Mouse (Mus musculus): ENCODE results near the gene Rrm1.
"Not testable (repeated sequence)": the region's sequence is repeated elsewhere in the genome, so short reads cannot be mapped to it uniquely, and the experiment has no call there.

The Rrm1 gene

DNA sequence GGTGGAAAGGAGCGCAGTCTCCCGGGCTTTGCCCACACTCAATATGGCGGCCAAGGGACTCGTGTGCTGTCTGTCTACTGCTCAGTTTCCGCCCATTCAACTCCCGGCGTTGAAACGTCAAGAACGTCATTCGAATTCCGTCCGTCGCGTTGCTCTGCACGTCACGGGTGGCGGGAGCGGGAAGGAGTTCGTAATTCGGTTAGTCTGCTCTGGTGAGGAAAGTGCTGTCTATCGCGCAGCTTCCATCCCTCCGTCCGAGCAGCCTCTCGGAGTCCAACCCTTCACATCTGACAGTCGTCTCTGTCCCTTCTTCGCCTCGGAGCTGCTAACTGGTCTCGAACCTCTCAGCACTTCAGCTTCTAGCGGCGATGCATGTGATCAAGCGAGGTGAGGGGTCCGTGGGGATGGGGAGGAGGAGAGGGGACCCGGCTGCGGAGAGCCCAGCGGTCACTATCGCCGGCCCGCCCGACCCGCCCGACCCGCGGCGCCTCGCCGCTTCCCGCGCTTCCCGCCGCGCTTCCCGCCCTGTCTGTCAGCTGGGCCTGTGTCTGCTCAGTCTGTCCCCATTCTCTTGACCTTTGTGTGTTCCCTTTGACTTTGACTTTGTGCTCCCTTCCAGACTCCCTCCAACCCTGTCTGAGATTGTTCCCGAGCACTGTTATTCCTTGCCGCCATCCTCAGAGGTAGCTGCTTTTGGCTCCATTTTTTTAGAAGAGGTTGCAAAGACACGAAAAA, at the start of gene Rrm1:
Gene Rrm1 (plus strand): TSS at position 39 of the 735 bp plus-strand sequence.
- peak; percentile 95 for DNase-seq (ENCODE audit: inconsistent ontology term)

DNA sequence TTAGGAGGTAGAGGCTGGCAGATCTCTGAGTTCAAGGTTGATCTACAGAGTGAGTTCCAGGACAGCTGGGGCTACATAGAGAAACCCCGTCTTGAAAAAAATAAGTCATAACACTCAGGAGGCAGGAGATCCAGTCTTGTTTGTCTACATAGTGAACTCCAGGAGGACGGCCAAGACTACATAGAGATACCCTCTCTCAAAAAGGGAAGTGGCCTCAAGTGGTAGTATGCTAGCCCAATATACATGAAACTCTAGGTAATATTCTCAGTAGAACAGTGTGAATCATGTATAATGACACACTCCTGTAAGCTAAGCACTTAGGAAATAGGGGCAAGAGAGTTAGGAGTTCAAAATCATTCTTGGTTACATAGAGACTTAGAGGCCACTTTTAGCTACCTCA, 47.6 kb upstream of the Rrm1 start:
- DNase-seq (ENCODE audit: inconsistent ontology term): no peak

DNA sequence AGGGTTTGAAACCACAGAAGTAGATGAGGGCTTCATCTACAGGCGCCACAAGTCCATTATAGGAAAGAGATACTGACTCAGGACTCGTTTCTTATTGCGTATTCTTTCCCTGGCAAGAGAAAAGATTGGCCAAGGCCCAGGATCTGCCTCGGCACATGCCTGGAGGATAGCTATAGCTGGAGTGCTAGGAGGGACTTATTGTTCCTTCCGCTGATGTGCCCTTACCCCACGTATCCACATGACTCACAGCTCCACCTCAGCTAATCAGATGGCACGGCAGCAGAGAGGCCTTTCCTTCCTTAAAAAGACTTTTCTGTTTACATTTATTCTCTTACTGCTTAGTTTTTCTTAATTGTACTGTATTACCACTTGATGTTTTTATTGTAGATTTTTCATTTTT, 45.6 kb upstream of the Rrm1 start:
- DNase-seq (ENCODE audit: inconsistent ontology term): peak; percentile 42

DNA sequence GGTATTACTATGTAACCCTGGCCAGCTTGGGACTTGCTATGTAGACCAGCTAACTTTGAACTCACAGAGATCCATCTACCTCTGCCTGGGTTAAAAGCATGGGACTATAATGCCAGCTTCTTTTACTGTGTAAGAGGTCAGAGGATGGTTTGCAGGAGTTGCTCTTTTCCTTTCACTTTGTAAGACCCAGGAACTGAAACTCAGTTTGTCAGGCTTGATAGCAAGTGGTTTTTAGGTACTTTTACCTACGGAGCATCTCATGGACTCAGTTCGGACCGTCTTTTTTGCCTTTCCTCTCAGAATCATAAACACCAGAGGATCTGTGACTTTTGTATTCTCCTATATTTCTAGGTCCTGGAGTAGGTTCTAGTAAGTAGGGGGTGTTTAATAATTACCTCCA, 45.2 kb upstream of the Rrm1 start:
- no peak for DNase-seq (ENCODE audit: inconsistent ontology term)

DNA sequence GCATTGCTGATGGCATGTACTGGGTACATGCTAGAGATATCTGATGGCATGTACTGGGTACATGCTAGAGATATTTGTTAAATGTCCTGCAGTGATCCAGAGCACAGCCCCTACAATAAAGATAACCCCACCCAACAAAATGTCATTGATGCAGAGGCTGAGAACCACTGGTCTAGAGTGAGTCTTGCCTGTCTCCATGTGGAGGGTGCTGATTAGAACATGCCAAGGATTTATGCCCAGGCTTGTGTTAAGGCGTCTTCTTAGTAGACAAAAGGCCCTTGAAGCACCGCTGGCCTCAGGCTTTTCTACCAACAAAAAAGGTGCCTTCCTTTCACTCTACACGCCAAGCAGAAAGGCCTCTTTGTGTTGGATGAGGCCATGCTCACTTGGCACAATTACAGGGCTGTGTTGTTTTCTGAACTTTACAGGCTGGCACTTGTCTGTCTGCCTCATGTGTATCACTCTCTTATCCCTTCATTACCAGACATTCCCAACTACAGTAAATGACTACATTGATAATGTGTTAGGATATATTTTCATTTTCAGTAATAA, 42.2 kb upstream of the Rrm1 start:
- peak; percentile 48 for DNase-seq (ENCODE audit: inconsistent ontology term)

DNA sequence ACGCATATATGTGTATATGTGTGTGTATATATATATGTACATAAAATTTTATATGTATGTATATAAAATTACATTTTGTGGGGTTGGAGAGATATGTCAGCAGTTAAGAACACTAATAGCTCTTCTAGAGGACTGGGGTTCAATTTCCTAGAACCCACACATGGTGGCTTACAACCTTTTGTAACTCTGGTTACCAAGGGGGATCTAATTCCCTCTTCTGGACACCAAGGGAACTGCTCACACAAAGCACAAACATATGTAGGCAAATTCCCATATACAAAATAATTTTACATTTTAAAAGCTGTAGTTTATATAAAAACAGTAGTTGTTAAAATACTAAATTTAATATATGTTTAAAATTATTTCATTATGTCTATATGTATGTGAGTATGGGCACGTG, 37.4 kb upstream of the Rrm1 start:
- no peak for DNase-seq (ENCODE audit: inconsistent ontology term)

DNA sequence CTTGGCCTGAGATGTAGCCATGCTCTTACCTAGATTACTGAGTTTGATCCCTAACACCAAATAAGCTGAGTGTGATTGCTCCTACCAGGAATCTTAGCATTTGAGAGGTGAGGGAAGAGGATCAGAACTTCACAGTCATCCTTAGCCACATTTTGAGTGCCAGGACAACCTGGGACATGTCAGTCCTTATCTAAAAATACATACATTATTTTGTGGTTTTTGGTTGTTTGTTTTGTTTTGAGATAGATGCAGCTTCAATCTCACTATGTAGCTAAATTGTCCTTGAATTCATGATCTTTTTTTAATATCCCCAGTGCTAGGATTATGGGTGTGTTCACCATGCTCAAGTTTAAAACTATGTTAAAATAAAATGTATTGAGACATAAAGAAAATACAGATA, 34.1 kb upstream of the Rrm1 start:
- no peak for DNase-seq (ENCODE audit: inconsistent ontology term)

DNA sequence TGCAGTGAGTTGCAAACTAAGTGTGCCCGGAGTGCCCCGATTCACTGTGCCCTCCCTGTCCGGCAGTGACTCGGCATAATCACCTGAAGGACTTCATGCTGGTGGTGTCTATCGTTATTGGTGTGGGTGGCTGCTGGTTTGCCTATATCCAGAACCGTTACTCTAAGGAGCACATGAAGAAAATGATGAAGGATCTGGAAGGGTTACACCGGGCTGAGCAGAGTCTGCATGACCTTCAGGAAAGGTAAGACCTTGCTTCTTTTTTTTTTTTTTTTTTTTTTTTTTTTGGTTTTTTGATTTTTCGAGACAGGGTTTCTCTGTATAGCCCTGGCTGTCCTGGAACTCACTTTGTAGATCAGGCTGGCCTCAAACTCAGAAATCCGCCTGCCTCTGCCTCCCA, 26.2 kb upstream of the Rrm1 start:
- DNase-seq (ENCODE audit: inconsistent ontology term): not testable (repeated sequence)

DNA sequence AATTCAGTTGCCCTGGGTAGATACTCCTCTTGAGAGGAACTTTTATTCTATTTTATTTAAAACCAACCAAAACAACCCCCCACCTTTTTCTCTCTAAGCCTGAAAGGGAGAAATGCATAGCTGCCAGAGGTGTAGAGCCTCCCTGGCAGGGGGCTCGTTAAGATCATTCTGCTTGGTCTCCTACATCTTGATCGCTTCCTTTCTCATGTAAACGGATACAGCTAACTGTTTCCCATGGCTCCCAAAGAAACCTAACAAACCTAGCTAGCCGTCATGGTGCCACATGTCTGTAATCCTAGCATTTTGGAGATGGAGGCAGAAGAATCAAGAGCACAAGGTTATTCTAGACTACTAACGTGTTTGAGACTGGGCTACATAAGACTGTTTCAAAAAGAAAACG, 25.7 kb upstream of the Rrm1 start:
- DNase-seq (ENCODE audit: inconsistent ontology term): no peak

DNA sequence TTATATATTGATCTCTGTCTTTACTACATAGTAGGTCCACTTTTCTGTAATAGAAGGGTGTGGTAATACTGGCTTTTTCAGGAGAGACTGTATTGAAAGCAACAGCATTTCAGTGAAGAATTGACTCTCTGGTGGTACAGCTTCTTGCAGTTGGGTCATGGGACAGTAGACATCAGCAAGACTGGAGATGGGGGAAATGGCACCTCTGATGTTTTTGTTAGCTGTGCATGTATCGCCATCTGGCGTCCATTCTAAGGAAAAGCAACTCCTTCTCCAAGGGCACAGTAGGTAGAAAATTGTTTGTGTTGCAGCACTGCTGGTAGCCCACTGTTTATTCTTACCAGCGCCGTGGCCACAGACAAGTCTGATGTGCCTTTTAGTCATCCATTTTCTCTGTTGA, 24.1 kb upstream of the Rrm1 start:
- peak; percentile 62 for DNase-seq (ENCODE audit: inconsistent ontology term)

DNA sequence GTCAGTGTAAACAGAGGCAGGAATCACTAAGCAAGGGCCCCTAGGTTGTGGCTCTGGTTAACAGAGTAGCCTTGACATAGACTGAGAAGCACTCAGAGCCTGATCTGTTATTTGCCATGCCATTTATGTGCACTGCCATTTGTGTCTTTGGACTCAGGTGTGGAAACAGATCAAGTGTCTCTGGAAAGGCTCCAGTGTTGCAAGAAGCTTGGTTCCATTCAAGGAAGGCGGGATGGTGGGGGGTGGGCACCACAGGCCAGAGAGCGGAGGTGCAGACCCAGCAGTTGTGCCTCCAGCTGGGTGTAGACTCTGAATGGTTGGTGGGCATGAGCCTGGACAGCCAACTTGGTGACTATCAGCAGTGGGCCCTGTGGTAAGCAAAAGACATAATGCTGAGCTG, 19.5 kb upstream of the Rrm1 start:
- DNase-seq (ENCODE audit: inconsistent ontology term): no peak

DNA sequence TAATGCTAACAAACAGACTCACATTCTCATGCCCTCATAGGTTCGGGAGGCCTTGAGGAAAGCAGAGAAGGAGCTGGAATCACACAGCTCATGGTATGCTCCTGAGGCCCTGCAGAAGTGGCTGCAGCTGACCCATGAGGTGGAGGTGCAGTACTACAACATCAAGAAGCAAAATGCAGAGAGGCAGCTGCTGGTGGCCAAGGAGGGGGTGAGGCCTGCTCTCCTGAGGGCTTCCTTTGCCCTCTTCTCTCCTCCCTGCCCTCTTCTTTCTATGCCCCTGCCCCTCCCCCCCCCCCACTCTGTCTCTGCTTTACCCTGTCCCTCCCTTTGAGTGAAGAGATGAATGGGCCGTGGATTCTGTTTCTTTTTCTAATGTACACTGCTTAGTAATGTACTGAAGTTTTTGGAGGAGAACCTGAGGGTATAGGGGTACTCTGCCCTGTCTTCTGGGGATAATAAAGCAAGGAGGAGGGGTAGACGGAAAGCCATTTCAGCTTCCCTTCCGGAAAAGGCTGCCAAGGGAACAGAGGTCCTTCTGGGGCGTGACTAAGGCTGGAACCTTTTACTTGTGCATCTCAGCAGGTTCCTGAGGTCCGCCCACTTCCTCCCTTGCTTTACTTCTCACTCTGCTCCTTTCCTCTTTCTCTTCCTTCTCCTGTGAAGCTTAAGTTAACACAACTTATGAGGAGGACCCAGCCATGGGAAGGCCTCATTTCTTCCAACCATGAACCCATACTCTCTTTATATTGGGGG, 15.4 kb upstream of the Rrm1 start:
- DNase-seq (ENCODE audit: inconsistent ontology term): no peak

DNA sequence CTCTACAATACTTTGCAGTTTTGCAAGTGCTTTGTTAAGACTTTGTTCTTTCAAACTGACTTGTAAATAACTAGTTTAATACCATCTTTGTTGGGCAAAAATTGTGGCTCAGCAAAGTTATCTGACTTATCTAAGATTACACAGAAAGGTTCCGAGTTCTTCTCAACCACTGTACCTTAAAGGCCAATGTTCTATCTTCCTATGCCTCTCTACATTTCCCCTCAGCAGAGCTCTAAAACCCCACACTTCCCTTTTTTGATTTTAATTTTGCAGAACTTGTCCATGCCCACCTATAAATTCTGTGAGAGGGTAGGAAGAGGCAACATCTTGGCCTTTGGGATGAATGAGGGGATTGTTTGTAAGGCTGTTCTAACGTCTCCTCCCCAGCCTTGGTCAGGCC, 7.2 kb upstream of the Rrm1 start:
- DNase-seq (ENCODE audit: inconsistent ontology term): no peak

DNA sequence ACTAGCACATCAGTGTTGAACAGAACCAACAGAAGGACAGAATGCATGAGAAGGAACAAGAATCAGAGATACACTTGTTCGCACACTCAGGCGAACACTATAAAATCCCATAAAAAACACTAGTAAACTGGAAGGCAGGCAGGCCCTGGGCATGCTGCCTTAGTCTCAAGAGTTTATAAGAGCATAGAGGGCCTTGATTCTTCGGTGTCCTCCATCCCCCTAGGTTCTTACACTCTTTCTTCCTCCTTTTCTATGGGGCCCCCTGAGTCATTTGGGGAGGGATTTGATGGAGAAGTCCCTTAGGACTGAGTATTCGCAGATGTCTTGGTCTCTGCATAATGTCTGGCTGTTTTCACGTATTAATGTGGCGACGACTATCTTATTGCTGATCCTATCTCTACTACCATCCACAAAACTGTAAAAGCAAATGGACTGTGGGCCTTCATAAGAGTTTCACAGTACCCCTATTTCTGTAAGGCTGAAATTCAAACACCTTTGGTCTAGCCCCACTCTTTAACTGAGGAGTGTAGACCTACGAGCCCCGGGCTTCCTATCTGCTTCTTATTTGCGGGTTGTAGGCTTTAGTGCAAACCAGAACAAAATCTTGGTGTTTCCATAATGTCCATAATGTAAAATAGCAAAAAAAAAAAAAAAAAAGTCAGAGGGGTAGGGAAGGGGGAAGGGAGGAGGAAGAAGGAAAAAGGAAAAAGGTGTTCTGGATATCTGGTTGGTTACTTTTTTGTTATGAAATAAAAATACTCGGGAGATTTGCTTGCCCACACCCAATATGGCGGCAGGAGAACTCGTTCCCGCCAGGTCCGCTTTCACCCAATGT, 456 bp upstream of the Rrm1 start:
- DNase-seq (ENCODE audit: inconsistent ontology term): peak; percentile 1

DNA sequence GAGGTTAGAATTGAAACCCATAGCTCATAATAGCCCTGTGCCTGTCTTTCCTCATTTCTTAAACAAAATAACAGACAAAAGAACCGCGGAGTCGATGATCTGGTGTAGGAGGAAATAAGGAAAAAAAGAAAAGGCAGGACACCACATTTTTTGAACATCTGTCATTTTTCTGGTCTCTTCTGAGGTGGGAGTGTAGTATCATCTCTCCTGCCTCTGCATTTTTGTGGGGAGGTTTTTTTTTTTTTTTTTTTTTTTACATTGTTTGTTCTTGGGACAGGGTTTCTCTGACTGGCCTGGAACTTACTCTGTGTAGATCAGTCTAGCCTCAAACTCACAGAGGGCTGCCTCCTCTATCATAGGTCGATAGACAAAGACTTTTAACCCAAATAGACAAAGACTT, 937 bp downstream of the Rrm1 start:
- peak; percentile 64 for DNase-seq (ENCODE audit: inconsistent ontology term)

DNA sequence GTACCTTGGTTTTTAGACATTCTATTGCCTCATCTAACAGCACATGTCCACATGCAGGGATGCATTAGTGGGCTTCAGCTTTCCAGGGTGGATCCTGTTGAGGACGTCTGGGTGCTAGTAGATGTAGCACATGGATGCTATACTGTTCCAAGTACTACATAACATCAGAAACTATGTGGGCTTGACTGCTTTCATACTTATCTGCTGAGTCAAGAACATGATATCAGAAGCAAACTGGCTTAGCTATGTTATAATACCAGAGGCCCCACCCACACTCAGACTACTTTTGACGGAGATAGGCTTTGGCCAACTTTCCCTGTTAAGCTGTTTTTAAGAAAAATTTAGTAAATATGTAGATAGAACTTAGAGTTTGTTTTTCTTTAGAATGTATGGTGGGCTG, 2.8 kb downstream of the Rrm1 start:
- no peak for DNase-seq (ENCODE audit: inconsistent ontology term)

DNA sequence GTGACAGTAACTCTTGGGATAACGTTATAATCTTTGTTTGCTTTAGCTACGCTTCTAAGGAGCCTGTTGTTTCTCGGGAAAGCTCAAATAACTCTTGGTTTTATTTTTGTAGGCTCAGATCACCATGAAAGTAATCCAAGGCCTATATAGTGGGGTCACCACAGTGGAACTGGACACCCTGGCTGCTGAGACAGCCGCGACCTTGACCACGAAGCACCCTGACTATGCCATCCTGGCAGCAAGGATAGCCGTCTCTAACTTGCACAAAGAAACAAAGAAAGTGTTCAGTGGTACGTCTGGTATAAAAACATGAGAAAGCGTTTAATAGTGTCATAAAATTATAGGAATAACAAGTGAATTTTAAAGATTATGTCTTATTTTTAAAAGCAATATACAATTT, 4.9 kb downstream of the Rrm1 start:
- no peak for DNase-seq (ENCODE audit: inconsistent ontology term)

DNA sequence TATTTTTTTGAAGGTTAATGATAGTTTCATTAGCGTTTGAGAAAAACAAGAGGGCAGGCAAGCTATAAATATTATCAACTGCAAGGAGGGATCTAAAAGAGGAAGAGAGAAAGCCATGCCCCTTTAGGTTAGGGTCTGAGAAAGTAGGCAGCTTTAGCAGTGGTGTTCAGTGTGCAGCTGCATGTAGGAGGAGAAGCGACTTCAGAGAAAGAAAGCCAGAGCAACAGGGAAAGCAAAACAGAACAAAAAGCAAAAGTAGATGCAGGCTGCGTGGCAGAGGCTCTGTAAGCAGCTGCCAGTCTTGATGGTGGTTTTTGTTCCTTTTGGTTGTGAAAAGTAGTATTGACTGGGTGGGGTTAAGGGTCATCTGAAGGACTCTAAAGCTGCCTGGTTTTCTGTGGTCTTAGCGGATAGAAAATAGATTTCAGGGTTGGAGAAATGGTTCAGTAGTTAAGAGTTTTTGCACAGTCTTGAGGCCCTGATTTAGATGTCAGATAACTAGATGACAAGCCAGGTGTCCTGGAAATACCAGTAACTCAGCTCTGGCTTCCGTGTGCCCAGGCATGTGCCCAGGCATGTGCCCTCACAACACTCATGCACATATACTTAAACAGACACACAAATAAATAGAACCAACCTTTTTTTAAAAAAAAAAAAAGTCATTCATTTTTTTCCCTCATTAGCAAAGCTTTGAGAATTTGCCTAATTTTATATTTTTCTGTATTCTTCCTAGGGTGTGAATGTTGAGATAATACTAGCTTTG, 17.3 kb downstream of the Rrm1 start:
- no peak for DNase-seq (ENCODE audit: inconsistent ontology term)

DNA sequence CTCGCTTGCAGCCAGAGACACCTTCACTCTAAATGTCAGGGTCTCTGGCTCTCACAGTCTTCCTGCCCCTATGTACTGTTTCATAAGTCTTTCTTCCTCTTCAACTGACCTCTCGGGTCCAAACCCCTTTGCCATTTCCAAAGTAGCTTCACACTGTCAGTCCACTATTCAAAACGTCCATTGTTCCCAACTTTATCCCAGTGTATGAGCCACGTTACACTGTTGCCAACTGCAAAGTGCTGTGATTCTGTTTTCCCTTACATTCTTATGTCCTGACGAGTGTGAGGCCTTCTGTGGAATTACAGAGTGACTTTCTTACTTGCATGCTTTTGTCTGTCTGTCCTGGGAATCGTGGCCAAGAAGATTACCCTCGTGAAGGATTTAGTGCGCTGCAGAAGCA, 26.1 kb downstream of the Rrm1 start:
- DNase-seq (ENCODE audit: inconsistent ontology term): no peak

DNA sequence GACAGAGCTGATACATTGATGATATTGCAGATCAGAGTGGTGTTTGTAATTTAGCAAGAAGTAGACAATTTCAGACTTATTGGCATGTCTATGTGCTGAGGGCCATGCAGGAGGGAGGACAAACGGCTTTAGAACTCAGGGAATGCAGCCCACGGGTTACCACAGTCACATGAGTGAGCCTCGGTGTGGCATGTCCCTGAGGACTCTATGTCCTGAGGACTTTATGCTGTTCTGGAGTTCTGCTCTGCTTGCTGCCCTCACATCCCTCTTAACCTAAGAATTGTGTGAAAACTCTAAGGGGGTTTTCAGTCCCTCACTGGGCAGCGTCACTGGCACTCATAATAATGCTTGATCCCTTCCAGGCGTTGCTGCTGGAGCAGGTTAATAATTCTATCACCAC, 31.2 kb downstream of the Rrm1 start:
- DNase-seq (ENCODE audit: inconsistent ontology term): no peak

DNA sequence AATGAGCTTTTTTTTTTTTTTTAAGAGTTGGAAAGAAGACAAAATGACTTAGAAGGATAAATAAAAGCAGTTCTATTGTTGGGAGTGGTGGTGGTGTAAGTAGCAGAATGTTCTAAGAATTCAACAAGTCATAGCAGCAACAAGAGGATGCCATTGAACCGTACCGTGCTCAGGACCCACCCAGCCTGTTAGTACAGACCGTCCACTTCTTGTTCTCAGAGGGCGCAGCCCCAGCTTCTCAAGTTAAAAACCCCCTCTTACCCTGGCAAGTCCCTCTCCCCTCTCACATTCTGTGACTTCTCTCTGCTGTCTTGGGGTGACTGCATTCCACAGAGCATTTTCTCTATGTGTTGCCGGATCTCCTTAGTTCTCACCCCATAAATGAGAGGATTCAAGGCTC, 35.1 kb downstream of the Rrm1 start:
- DNase-seq (ENCODE audit: inconsistent ontology term): no peak

DNA sequence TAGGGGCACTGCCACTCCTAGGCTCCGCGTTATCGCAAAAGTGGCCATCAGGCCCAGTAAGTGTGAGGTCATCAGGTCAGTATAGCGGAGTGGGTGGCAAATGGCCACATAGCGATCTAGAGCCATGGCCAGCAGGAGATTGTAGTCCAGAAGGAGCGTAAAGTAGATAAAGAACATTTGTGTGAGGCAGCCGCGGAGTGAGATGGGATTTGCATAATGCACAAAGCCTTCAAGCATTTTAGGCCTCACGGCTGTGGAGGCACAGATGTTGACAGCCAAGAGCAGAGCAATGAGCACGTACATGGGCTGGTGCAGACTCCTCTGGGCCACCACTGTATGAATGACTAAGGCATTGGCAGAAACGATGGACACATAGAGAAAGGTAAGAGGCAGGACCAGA, 35.9 kb downstream of the Rrm1 start:
- no peak for DNase-seq (ENCODE audit: inconsistent ontology term)
